Mouse (Mus musculus) layer of hippocampus, postnatal 14 days (tissue): ENCODE measurements at regions not wholly inside any gene's neighbourhood (a gene's known extent, or its start where the extent isn't known, plus 50 kb on each side); places are given as distances from the start of the nearest gene placed in this dataset.
A peak's percentile ranks its signal among the peaks of the same experiment; 100 is the strongest.

Experiments
- DNase-seq, 2 experiments: peaks; one replicate each; pipeline ENCODE4 v3.0.0; 2021 to 2022; ENCODE audit warnings: low spot score in 2 of 2, mixed read lengths in 1 of 2

DNA sequence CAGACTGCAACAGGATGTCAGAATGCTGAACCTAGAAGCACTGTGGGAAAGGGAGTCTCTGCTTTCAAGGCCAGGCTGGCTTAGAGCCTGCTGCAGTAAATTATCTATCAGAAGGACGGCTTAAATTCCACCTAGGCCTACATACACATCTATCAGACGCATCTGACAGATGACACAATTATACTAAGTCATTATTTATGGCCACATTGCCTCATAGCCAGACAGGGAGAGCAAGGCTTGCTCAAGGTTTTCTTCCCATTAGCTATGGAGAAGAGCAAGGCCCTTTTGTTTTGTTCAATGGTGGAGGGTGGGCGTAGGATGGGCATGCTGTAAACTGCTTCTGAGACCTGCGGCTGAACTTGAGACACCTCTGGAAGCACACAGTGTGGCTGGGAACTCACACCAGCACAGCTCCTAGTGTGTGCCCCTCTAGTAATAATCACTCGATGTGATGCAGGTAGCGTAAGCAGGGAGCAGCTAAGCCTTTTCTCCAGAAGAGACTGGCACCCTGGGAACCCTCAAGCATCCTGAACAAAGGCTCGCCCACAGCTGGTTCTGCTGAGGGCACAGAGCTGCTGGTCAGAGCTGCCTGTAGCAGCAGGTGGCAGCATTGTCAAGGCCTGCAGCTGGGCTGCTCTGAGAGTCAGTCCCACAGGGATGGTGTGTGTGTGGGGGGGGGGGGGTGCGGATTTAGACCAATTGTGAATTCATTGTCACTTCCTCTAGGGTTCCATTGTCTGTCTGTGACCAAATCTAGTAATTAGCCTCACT lies 406.8 kb upstream of the Adamts16 start:
- peak in 1 of 2 experiments; percentile 14 for DNase-seq

DNA sequence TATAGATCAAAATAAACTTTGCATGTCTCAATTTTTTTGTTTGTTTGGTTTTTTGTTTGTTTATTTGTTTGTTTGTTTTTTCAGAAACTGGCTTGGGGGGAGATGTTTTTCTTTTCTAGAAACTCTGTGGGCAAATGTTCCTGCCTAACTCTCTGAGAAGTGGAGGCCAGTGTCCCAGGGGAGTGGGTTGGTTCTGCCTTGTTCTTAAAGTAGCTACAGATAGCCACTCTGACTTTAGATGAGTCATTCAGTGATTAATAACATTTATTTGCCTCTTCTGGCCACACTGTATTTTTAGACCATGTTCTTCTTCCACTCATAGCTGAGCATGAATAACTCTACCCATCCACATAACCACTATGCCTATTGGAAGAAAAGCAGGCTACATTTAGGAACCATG lies 405.6 kb upstream of the Adamts16 start:
- DNase-seq, result no peak

DNA sequence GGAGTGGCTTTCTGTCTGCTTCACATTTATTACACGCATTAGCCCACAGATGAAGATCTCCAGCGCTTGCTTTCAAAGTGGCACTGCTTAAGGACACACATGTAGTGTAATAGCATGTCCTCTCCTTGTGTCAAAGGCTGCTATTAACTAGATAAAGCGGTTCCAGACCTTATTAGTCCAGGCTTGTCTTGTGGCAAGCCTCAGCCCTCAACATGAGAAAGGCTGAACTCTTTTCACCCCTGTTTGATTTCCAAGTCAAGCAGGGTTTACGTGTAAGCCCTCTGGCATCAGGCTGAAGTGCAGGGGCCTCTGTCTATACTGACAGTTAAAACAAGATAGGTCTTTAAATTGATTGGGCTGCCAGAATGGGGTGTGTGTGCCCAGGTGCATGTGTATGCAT lies 403.7 kb upstream of the Adamts16 start:
- no peak for DNase-seq

DNA sequence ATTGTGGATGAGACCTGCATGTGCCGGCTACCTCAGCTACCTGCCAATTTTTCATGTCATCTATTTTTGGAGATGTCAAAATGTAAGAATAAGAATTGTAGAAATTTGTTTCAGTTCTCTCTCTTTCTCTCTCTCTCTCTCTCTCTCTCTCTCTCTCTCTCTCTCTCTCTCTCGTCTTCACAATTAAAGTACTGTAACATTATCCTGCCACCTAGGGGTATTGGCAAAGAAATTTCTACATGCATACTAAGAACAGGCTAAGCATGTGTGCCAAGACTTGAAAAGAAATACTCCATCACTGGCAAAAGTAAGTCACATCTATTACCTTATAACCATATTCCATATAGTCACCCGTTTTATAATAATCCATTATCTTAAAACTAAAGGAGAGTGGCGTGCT lies 398.2 kb upstream of the Adamts16 start:
- no peak for DNase-seq

DNA sequence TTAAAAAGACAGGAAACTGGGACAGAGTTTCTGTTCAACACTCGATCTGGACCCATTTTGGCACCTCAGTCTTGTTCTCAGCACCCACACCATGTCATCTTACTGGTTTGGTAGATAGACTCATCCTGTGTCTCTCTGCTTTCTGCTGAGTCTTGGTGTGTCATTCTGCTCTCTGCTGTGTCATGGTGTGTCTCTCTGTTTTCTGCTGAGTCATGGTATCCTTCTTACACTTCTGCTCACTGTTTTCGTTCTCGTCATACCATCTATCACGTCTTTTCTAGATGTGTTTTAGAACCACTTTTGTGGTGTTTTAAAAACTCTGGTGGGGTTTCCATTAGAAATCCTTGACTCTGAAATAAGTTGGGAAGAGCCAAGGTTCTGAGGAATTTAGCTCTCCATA lies 393.7 kb upstream of the Adamts16 start:
- no peak for DNase-seq

DNA sequence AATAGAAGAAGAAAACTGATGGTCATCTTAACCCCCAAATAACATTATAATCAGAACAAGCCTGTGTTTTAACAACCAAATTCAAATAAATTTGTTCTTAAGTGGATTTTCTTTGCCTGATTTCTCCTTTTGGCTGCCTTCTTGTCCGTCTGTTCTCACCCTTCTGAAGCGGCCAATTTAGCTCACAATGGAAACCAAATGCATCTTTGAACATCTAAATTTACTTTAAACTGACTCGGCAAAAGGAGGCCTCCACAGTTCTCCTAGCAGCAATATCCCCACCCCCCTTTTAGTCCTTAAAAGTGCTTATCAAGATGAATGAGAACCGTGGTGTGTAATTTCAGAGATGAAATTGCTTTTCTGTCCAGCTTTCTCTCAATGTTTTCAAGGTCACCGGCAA lies 389.6 kb upstream of the Adamts16 start:
- no peak for DNase-seq

DNA sequence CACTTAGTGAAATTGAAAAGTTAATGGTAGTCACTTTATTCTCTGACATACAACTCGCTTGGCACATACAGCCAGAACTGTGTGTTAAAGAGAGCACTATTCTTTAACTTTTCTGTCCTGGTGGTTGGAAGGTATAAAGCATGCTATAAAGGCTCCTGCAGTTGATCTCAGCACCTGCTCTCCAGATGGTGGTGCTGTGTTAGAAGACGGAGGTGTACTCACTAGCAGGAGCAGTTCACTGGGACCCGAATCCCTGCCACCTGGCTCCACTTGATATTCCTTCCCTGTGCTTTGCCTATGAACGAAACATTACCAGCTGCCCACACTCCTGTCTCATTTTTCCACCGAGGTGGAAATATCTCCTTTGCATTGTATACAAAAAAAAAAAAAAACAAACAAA lies 373.2 kb upstream of the Adamts16 start:
- no peak for DNase-seq

DNA sequence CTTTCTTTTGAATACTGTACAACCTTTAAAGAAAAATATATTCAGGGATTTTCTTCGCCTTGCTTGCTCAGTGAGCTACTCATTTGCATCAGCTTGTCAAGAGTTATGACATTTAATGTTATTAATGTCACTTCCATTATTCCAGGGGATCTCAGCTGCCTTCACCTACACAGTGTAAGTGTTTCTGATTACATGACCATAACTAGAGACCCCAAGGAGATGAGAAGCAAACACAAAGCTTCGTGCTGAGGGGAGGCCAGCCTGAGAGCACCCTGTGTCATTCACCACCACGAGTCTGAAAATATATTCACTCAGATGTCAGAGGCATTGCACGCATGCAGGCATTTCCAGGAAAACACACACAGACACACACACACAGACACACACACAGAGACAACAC lies 369.8 kb upstream of the Adamts16 start:
- no peak for DNase-seq

DNA sequence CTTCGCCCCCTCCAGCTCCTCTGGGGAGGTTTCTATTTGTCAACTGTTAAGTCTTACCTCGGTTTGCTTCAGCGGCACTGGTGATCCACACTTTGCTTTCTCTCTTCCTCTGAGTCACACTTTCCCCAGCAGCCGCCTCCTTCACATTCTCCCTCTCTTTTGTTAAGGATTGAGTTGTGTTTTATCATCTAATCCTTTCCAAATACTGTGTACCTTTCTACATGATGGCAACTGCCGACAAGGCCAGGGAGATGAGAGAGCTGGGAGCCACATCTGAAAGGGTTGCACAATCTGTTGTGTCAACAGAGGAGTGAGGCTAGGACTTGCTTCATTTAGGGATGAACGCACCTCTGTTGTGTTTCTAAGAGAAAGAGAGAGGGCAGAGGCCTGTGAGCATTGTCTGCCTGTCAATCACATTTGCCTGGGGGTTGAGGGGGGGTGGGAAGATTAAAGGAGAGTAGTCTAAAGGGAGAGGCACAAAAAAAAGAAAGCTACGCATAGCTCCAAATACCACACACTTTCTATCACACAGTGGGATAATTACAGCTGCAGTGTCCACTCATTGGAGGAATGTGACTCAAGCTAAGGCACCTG lies 369.1 kb upstream of the Adamts16 start:
- no peak for DNase-seq

DNA sequence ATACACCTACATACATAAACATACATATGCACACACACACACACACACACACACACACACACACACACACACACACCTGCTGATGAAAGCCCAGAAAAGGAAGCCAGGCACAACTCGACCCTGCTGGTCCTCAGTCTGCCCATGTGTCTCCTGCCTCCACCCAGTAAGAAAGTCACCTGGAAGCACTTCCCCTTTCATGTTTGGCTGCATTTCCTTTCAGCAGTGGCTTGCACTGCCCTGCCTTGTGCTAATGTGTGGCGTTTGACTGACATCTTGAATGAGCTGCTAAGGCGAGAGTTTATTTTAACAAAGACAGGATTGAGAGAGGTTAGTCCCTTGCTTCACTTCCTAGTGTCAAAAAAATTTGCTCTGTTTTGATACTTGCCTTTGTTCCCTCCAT lies 364.1 kb upstream of the Adamts16 start:
- DNase-seq, result no peak

DNA sequence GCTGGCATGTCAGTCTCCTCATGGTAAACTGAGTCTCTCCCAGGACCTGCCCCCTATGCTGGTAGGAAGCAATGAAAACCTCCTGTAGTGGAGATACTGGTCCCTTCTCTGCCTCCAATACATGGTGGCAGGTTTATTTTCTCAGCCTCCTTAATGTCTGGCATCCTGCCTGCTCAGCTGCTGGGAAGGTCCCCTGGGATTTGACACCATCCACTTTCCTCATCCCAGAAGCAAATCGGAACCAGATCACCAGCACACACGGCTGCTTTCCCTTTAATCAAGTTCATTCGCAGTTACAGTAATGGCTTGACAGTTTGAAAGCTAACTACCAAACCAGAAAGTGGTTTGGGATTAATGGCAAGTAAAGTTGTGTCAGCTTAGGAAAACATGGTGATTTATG lies 359.0 kb upstream of the Adamts16 start:
- DNase-seq, result no peak

DNA sequence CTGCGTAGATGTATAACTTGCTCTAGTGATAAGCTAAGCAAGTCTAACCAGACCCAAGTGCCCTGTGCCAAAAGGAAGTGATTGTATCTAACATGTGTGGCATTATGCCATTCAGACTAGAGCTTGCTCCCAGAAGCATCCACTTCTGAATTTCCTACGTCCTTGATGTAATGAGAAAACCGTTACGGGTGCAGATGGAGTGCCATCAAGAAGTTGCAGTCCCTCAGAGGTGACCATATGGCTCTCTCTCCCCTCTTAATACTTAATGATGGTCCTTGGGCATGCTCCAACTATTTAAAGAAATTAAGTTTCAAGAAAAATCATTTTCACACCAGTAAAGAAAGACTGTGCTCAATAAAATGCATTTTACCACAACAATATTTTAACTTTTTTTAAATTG lies 354.1 kb upstream of the Adamts16 start:
- DNase-seq, result no peak

DNA sequence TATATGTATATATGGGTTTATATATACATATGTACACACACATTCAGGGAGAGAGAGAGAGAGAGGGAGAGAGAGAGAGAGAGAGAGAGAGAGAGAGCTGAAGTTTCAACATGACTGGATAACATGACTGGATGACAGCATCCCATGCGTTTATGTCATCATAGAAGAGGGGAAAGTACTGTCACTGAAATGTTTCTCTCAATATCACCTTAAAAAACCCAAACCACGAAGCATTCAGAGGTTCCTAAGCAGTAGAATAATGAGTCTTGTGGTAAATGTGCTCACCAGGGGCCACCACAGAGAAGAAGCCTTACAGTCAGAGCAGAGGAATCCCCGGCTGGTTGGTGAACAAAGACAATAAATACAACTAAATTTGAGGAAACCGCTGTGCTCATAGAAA lies 342.9 kb upstream of the Adamts16 start:
- no peak for DNase-seq

DNA sequence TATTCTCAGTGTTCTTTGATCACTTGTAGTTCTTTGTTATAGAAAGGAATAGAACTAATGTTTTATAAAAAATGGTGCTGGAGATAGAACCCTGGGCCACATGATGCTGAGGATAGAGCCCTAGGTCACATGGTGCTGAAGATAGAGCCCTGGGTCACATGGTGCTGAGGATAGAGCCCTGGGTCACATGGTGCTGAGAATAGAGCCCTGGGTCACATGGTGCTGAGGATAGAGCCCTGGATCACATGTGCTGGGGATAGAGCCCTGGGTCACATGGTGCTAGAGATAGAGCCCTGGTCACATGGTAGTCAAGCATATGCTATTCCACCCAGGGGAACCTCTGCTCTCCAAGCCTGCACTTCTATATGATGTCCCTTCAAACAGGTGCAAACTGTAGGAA lies 337.5 kb upstream of the Adamts16 start:
- DNase-seq, result no peak

DNA sequence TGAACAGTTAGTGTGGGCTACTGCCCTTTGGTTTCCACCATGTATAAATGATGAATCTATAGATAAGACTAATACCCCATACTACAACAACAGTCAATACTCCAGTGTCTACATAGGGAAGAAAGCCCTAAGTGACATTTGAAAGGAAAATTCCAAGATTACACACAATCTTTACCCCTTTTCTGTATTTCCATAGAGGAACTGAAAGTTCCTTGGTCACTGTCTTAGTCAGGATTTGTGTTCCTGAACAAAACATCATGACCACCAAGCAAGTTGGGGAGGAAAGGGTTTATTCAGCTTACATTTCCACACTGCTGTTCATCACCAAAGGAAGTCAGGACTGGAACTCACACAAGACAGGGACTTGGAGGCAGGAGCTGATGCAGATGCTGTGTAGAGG lies 332.7 kb upstream of the Adamts16 start:
- no peak for DNase-seq

DNA sequence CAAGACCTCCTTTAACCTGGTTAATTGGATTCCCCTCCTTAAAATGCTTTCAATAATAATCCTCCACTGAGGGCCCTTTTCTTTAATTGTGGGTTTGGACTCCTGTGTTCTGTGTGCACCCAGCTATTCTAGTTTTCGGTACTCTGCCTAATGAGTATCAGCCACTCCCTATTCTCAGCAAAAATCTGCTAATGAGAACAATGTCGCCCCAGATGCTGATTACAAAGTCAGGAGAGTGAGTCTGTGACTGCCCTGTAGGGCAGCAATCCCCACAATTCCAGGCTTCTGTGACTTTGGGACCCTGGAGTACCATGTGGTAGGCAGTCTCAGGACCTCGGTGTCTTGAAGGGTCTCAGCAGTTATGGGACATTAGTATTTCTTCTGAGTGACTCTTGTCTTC lies 324.6 kb upstream of the Adamts16 start:
- no peak for DNase-seq

DNA sequence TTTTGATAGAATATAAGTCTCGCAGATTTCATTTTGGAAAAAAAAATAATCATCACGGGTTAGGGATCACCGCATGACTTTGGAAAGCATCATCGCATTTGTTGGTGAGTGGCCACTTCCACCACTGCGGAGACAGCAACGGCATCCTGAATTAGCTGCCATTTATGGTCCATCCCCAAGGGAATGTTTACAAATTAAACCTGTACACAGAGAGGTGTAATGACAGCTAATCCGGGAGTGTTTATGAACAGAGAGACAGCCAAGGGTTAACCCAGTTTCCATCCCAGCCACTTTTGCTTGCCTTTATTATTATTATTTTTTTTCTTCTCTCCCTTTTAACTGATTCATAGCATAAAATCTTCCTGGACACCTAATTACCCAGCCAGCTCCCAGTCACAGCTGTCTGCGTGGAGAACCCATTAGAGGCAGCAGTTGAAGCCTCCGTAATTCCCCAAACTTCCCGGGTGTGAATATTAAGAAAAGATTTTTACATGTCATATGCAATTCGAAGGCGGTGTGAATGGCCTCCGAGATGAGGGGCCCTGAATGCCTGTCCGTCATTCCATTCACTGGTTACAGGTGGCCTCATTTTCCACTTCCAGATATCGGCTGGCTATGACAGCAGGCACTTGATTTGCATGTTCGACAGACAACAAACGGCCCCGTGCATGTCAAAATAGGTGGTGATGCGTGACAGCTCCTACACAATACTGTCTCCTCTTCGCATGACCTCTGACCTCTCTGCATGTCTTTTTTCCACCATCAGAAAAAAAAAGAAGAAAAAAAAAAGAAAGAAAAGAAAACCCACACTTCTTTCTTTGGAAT lies 323.7 kb upstream of the Adamts16 start:
- DNase-seq, result no peak

DNA sequence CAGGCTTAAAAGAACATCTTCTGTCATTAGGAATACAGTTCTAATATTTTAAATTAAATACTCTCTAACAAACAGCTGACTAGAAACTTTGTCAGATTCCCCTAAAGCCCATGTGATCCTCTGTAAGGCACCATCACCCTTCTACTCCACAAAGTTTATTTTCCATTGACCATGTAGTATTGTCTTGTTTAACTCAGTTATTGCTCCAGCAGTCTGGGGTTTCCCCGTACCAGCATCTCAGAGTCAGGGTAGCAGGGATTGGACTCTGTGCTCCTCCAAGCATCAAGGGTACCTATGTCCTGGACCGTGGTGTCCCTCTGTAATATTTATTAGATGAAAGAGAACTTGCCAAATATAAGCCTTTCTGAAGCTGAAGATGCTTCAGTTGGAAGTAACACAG lies 322.4 kb upstream of the Adamts16 start:
- DNase-seq, result no peak

DNA sequence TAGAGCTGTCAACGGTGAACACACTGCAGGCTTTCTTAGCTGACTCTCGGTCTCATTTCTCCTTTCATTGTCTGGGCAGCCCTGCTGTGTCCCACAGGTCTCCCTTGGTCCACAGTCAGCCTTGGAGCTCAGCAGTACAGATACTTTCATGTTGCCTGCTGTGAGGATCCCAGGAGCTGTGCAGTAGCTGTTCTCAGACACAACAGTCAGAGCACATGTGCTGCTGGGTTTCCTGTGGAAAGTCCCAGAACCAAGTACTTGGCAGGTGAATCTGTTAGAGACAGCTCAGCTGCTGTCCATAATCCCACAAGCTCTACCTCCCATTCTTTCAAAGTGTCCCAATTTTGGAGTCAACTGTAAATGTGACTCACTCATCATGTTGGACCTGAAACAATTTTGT lies 321.3 kb upstream of the Adamts16 start:
- DNase-seq, result no peak

DNA sequence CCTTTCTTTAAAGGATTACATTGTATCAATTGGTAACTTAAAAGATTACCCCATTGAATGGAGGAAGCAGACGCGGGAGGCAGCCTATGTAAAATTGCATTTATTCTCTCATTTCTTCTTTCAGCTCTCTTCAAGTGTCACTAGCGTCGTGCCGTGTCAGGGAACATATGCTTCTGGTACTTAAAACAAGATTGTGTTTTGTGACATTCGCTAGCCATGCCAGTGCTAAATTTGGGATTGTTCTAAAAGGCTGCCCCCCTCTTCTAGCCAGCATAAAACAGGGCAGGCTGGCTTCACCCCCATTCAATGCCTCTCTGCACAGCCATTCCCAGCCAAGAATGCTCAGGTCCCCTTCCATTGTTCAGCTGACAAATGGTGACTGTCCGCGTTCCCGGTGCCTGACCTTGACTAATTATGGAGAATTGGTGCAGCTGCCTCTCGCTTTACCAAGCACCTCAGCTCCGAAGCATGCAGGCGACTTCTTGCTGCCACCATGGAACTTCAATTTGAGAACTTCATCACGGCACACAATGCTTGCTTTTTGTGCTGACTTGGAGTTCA lies 316.8 kb upstream of the Adamts16 start:
- DNase-seq, result no peak

DNA sequence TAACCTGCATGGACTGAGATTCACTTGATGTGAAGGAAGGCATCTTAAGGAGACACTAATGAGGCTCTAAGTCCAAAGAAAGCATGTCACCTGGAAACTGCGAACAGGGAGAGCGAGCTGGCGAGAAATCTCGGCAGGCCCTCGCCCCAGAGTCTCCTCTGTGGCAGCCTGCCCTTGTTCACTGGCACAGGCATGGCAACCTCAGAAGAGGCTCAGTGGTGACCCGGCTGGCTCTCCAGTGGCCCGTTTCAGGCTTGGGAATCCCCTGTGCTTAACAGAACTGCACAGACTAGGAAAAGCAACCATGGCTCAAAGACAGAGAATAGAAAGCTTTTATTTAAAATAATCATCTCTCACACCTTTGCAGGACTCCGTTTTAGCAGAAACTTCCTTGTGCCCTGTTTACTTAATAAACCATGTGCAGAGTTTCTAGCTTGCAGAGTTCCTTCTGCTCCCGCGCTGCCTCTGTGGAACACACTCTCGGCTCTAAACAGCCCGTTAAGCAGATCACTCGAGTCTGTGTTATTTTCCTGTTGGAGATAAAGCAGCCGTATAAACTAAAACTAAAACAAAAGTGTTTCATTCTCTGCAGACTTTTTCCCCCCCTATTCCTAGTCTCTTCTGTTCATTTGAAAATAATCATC lies 316.2 kb upstream of the Adamts16 start:
- no peak for DNase-seq

DNA sequence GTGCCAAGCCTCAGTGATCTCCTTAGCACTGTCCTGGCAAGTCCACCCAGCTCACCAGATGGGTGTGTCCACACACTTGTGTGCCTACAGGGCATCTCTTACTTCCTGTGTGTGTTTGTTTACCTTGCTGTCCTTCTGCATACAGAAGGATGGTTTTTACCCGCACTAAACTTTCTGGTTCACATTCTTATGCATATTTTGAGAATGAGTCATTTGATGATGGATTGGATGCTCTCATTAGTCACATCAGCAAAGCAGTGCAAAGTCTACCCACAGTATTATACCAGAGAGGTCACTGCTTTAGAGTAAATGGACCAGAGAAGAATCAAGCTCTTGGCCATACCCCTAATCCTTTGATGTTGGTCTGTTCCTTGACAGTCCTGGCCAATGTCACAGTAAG lies 308.5 kb upstream of the Adamts16 start:
- no peak for DNase-seq
